Mouse (Mus musculus) right cerebral cortex, postnatal 25 days (tissue): ENCODE measurements around the gene Naaladl2.

Experiments used
- DNase-seq: peaks from one replicate; pipeline ENCODE4 v3.0.0; 2022

Gene Naaladl2

GRCm38 (mm10) chr3:23928097-23928496 is 1216.0 kb downstream of the Naaladl2 start:
- DNase-seq: no peak

- DNase-seq: no peak
These were observed 1236.4 kb downstream of the Naaladl2 start for GRCm38 (mm10) chr3:23907682-23908081.

GRCm38 (mm10) chr3:23865688-23866087 is 1278.4 kb downstream of the Naaladl2 start:
- no peak for DNase-seq

GRCm38 (mm10) chr3:23857275-23857674 is 1286.8 kb downstream of the Naaladl2 start:
- no peak for DNase-seq

GRCm38 (mm10) chr3:23817585-23817984 is 1326.5 kb downstream of the Naaladl2 start:
- no peak for DNase-seq

- no peak for DNase-seq
These were observed 1385.3 kb downstream of the Naaladl2 start for GRCm38 (mm10) chr3:23758746-23759145.
